Mouse (Mus musculus) limb, embryonic 12.5 days (tissue): ENCODE results near the gene Col23a1. TPM values are rescaled to one million over a fixed set of nuclear protein-coding genes. Genes with fewer than 3 reads are reported as not detected.

Experiments used
- ATAC-seq: fragments of 200-750 bp; cut with Nextera tagmentation; 2 replicates; pipeline ENCODE4 v1.8.0; 2017; ENCODE audit warnings: low read depth, moderate TSS enrichment; ENCODE audit not compliant: insufficient number of reproducible peaks, insufficient read depth, low FRiP score, low TSS enrichment
- H3K27ac ChIP-seq: fragments of 300-500 bp; sonication (generic); 2 replicates; pipeline ENCODE4 v1.5.1; 2016; ENCODE audit warnings: mild to moderate bottlenecking, moderate library complexity
- H3K27me3 ChIP-seq: fragments of 300-500 bp; sonication (generic); 2 replicates; pipeline ENCODE4 v1.6.1; 2016; ENCODE audit warnings: mild to moderate bottlenecking, moderate library complexity
- H3K36me3 ChIP-seq: fragments of 300-500 bp; sonication (generic); 2 replicates; pipeline ENCODE4 v1.6.1; 2016; ENCODE audit warnings: mild to moderate bottlenecking, moderate library complexity
- H3K4me1 ChIP-seq: fragments of 300-500 bp; sonication (generic); replicated peaks from 2 replicates; pipeline ENCODE4 v1.6.1; 2016
- H3K4me2 ChIP-seq: fragments of 300-500 bp; sonication (generic); 2 replicates; pipeline ENCODE4 v1.6.1; 2016; ENCODE audit warnings: mild to moderate bottlenecking, moderate library complexity
- H3K4me3 ChIP-seq: fragments of 300-500 bp; sonication (generic); replicated peaks from 2 replicates; pipeline ENCODE4 v1.5.1; 2016; ENCODE audit warnings: mild to moderate bottlenecking
- H3K9ac ChIP-seq: fragments of 300-500 bp; sonication (generic); replicated peaks from 2 replicates; pipeline ENCODE4 v1.6.1; 2016; ENCODE audit warnings: mild to moderate bottlenecking, moderate library complexity
- H3K9me3 ChIP-seq: fragments of 300-500 bp; sonication (generic); 2 replicates; pipeline ENCODE4 v1.6.1; 2016; ENCODE audit warnings: mild to moderate bottlenecking, moderate library complexity
- WGBS: fragments of 180-500 bp; shearing (Covaris S2); methylation state at CpG from one replicate; pipeline ENCODE4 v1.1.7; 2016; 5-methylcytosine and 5-hydroxymethylcytosine counted together
- polyA plus RNA-seq: library from polyadenylated mRNA; unstranded; fragments of >200 nt; fragmentation: Nextera tagmentation; extraction: Ambion mirVana; gene quantifications from 2 replicates; pipeline ENCODE4 v1.2.1, GENCODE M21; 2016

Col23a1 gene
- polyA plus RNA-seq, 1 experiment from 2014 or later, result 29.4 TPM

- Histone ChIP-seq H3K36me3 (no peaks in the 10 kb centered on the region), H3K4me3 (no peak overlapping the region), H3K4me1 (peaks cover 11% of the 10 kb centered on the region), H3K9ac (no peak overlapping the region), H3K27me3 (no peaks in the 10 kb centered on the region), H3K4me2 (no peak overlapping the region), H3K9me3 (no peaks in the 10 kb centered on the region), H3K27ac (no peak overlapping the region)
- WGBS, result 72% methylated on average over 11 of the region's 11 CpGs
- ATAC-seq, result no peak
Measured at GRCm38 (mm10) chr11:51329837-51330714, 40.4 kb downstream of the Col23a1 start.

GRCm38 (mm10) chr11:51334017-51334416, 44.3 kb downstream of the Col23a1 start:
- no peaks in the 10 kb centered on the region for H3K36me3 ChIP-seq
- H3K4me3 ChIP-seq, result no peak overlapping the region
- no peaks in the 10 kb centered on the region for H3K27me3 ChIP-seq
- peaks cover 26% of the 10 kb centered on the region for H3K4me1 ChIP-seq
- H3K27ac ChIP-seq, result no peak overlapping the region
- ATAC-seq, result no peak
- H3K4me2 ChIP-seq, result no peak overlapping the region
- H3K9ac ChIP-seq, result no peak overlapping the region
- WGBS, result 84% methylated on average over 5 of the region's 5 CpGs
- no peaks in the 10 kb centered on the region for H3K9me3 ChIP-seq

GRCm38 (mm10) chr11:51337585-51337984, 47.9 kb downstream of the Col23a1 start:
- no peaks in the 10 kb centered on the region for H3K36me3 ChIP-seq
- no peak overlapping the region for H3K9ac ChIP-seq
- H3K9me3 ChIP-seq, result no peaks in the 10 kb centered on the region
- WGBS, result 85% methylated on average over 6 of the region's 6 CpGs
- H3K27ac ChIP-seq, result no peak overlapping the region
- no peak overlapping the region for H3K4me3 ChIP-seq
- ATAC-seq, result no peak
- peaks cover 26% of the 10 kb centered on the region for H3K4me1 ChIP-seq
- no peaks in the 10 kb centered on the region for H3K27me3 ChIP-seq
- no peak overlapping the region for H3K4me2 ChIP-seq

GRCm38 (mm10) chr11:51338416-51338815, 48.7 kb downstream of the Col23a1 start:
- Histone ChIP-seq H3K36me3 (no peaks in the 10 kb centered on the region), H3K4me2 (no peak overlapping the region), H3K4me3 (no peak overlapping the region), H3K27me3 (no peaks in the 10 kb centered on the region), H3K4me1 (peaks cover 32% of the 10 kb centered on the region), H3K9me3 (no peaks in the 10 kb centered on the region), H3K9ac (no peak overlapping the region), H3K27ac (no peak overlapping the region)
- no peak for ATAC-seq
- WGBS, result 71% methylated on average over 7 of the region's 7 CpGs

GRCm38 (mm10) chr11:51341091-51341490, 51.4 kb downstream of the Col23a1 start:
- Histone ChIP-seq H3K27me3 (no peaks in the 10 kb centered on the region), H3K4me3 (no peak overlapping the region), H3K27ac (no peak overlapping the region), H3K36me3 (no peaks in the 10 kb centered on the region), H3K4me2 (no peak overlapping the region), H3K9me3 (no peaks in the 10 kb centered on the region), H3K4me1 (peaks cover 39% of the 10 kb centered on the region), H3K9ac (no peak overlapping the region)
- no peak for ATAC-seq
- 49% methylated on average over 2 of the region's 2 CpGs for WGBS

- no peak overlapping the region for H3K4me2 ChIP-seq
- no peak overlapping the region for H3K4me3 ChIP-seq
- H3K9me3 ChIP-seq, result no peaks in the 10 kb centered on the region
- no peak overlapping the region for H3K27ac ChIP-seq
- no peaks in the 10 kb centered on the region for H3K36me3 ChIP-seq
- peaks cover 32% of the 10 kb centered on the region for H3K4me1 ChIP-seq
- no peak for ATAC-seq
- WGBS, result 88% methylated on average over 6 of the region's 6 CpGs
- H3K9ac ChIP-seq, result no peak overlapping the region
- H3K27me3 ChIP-seq, result no peaks in the 10 kb centered on the region
Measured at GRCm38 (mm10) chr11:51342776-51343175, 53.1 kb downstream of the Col23a1 start.

GRCm38 (mm10) chr11:51343312-51343711, 53.6 kb downstream of the Col23a1 start:
- H3K36me3 ChIP-seq, result no peaks in the 10 kb centered on the region
- no peaks in the 10 kb centered on the region for H3K9me3 ChIP-seq
- 80% methylated on average over 4 of the region's 4 CpGs for WGBS
- H3K4me3 ChIP-seq, result no peak overlapping the region
- ATAC-seq, result no peak
- H3K9ac ChIP-seq, result no peak overlapping the region
- no peak overlapping the region for H3K27ac ChIP-seq
- peaks cover 28% of the 10 kb centered on the region for H3K4me1 ChIP-seq
- H3K27me3 ChIP-seq, result no peaks in the 10 kb centered on the region
- no peak overlapping the region for H3K4me2 ChIP-seq

- Histone ChIP-seq H3K9me3 (no peaks in the 10 kb centered on the region), H3K4me1 (peaks cover 23% of the 10 kb centered on the region), H3K4me2 (no peak overlapping the region), H3K27ac (no peak overlapping the region), H3K9ac (no peak overlapping the region), H3K36me3 (no peaks in the 10 kb centered on the region), H3K4me3 (no peak overlapping the region), H3K27me3 (no peaks in the 10 kb centered on the region)
- ATAC-seq, result no peak
- WGBS, result 75% methylated on average over 5 of the region's 5 CpGs
Measured at GRCm38 (mm10) chr11:51343728-51344289, 54.1 kb downstream of the Col23a1 start.

GRCm38 (mm10) chr11:51345481-51346465, 56.1 kb downstream of the Col23a1 start:
- Histone ChIP-seq H3K4me2 (no peak overlapping the region), H3K9me3 (no peaks in the 10 kb centered on the region), H3K4me3 (no peak overlapping the region), H3K27ac (no peak overlapping the region), H3K4me1 (peaks cover 26% of the 10 kb centered on the region), H3K9ac (no peak overlapping the region), H3K27me3 (0 out of 2 replicates have a peak, but pooled peaks cover 5% of the 10 kb centered on the region), H3K36me3 (no peaks in the 10 kb centered on the region)
- no peak for ATAC-seq
- WGBS, result 93% methylated on average over 21 of the region's 21 CpGs

GRCm38 (mm10) chr11:51347756-51348155, 58.0 kb downstream of the Col23a1 start:
- Histone ChIP-seq H3K4me2 (no peak overlapping the region), H3K9ac (no peak overlapping the region), H3K27ac (no peak overlapping the region), H3K4me3 (no peak overlapping the region), H3K36me3 (no peaks in the 10 kb centered on the region), H3K9me3 (no peaks in the 10 kb centered on the region), H3K4me1 (peaks cover 40% of the 10 kb centered on the region), H3K27me3 (peaks cover 10% of the 10 kb centered on the region; the same call in 1 of the 2 replicates)
- 37% methylated on average over 2 of the region's 2 CpGs for WGBS
- no peak for ATAC-seq

- Histone ChIP-seq H3K4me1 (peaks cover 27% of the 10 kb centered on the region), H3K36me3 (no peaks in the 10 kb centered on the region), H3K27me3 (peaks cover 10% of the 10 kb centered on the region; the same call in 1 of the 2 replicates), H3K9me3 (no peaks in the 10 kb centered on the region), H3K27ac (no peak overlapping the region), H3K4me3 (no peak overlapping the region), H3K4me2 (no peak overlapping the region), H3K9ac (no peak overlapping the region)
- ATAC-seq, result no peak
Measured at GRCm38 (mm10) chr11:51349665-51350064, 59.9 kb downstream of the Col23a1 start.
